Mouse (Mus musculus) stomach, embryonic 14.5 days (tissue): ENCODE data around the gene Dnah14. TPM values are rescaled to one million over a fixed set of nuclear protein-coding genes. Genes with fewer than 3 reads are reported as not detected.

Experiments
- ATAC-seq: fragments of 200-750 bp; cut with Nextera tagmentation; 2 replicates; pipeline ENCODE4 v1.8.0; 2017; ENCODE audit warnings: low read depth, moderate TSS enrichment; ENCODE audit not compliant: insufficient number of reproducible peaks, insufficient read depth, low FRiP score
- H3K27ac ChIP-seq: fragments of 300-500 bp; sonication (generic); 2 replicates; pipeline ENCODE4 v1.5.1; 2014; ENCODE audit warnings: mild to moderate bottlenecking, low read length, moderate library complexity, mixed read lengths
- H3K27me3 ChIP-seq: fragments of 300-500 bp; sonication (generic); 2 replicates; pipeline ENCODE4 v1.6.1; 2014; ENCODE audit warnings: low read length, control low read depth, mixed read lengths; ENCODE audit not compliant: control insufficient read depth, insufficient read depth
- H3K36me3 ChIP-seq: fragments of 300-500 bp; sonication (generic); 2 replicates; pipeline ENCODE4 v1.6.1; 2014; ENCODE audit warnings: mild to moderate bottlenecking, control low read depth, low read length, moderate library complexity, mixed read lengths; ENCODE audit not compliant: control insufficient read depth, insufficient read depth
- H3K4me1 ChIP-seq: fragments of 300-500 bp; sonication (generic); 2 replicates; pipeline ENCODE4 v1.6.1; 2014; ENCODE audit warnings: low read length, control low read depth, mixed read lengths; ENCODE audit not compliant: control insufficient read depth, insufficient read depth
- H3K4me2 ChIP-seq: fragments of 300-500 bp; sonication (generic); replicated peaks from 2 replicates; pipeline ENCODE4 v1.6.1; 2014; ENCODE audit warnings: low read depth, low read length, control low read depth
- H3K4me3 ChIP-seq: fragments of 300-500 bp; sonication (generic); 2 replicates; pipeline ENCODE4 v1.5.1; 2014; ENCODE audit warnings: low read depth, low read length, control low read depth
- H3K9ac ChIP-seq: fragments of 300-500 bp; sonication (generic); replicated peaks from 2 replicates; pipeline ENCODE4 v1.6.1; 2014; ENCODE audit warnings: low read depth, mild to moderate bottlenecking, control low read depth, low read length, moderate library complexity, mixed read lengths
- H3K9me3 ChIP-seq: fragments of 300-500 bp; sonication (generic); 2 replicates; pipeline ENCODE4 v1.6.1; 2016; ENCODE audit warnings: low read depth, low read length, control low read depth; ENCODE audit not compliant: control insufficient read depth
- WGBS: fragments of 180-500 bp; shearing (Covaris S2); extraction: QIAGEN DNeasy Blood & Tissue Kit; methylation state at CpG from one replicate; pipeline ENCODE4 v1.1.7; 2014; 5-methylcytosine and 5-hydroxymethylcytosine counted together
- polyA plus RNA-seq: library from polyadenylated mRNA; unstranded; fragments of >200 nt; fragmentation: Nextera tagmentation; extraction: Ambion mirVana; gene quantifications from 2 replicates; pipeline ENCODE4 v1.2.1, GENCODE M21; 2014

Dnah14 gene
- polyA plus RNA-seq, 1 experiment from 2014 or later = 2.0 TPM

DNA sequence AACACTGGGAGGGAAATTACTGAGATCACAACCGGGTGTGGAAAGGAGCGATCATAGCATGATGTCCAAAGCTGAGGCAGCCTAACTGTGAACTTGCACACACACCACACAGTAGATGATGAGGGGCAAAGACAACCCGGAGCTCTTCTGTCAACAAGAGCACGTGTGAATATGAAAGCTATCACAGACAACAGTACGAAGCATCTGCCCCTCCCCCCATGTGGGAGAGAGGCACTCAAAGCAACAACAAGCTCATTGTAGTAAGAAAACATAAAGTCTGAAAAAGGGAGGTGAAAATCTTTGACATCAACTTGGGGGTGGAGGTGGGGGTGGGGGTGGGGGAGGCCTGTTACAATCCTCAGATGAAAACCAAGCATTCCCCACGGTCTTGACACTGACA, 256.8 kb downstream of the Dnah14 start:
- H3K9ac ChIP-seq = no peak overlapping the region
- no peak overlapping the region for H3K27ac ChIP-seq
- H3K36me3 ChIP-seq = peaks cover 61% of the 10 kb centered on the region
- no peak for ATAC-seq
- H3K9me3 ChIP-seq = no peaks in the 10 kb centered on the region
- H3K4me3 ChIP-seq = no peak overlapping the region
- no peaks in the 10 kb centered on the region for H3K4me1 ChIP-seq
- H3K4me2 ChIP-seq = no peak overlapping the region
- WGBS = 76% methylated on average over 6 of the region's 6 CpGs
- H3K27me3 ChIP-seq = no peaks in the 10 kb centered on the region

DNA sequence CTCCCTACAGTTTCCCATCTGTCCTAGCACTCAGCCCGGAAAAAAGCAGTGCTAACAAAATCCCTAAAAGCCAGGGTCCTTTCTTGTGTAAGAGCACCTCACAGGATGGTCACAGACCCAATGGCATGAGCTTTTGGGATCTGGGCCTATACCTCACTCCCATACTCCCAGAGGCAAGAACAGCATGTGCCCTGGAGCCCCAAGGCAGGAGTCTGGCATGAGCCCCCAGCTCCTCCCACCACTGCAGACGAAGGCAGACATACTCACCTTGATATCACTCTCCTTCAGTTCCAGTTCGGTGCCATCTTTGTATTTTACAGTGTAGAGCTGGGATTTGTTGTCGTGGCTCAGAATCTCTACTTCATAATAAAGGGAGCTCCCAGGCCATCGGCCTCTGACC, 261.8 kb downstream of the Dnah14 start:
- no peak overlapping the region for H3K9ac ChIP-seq
- peaks cover 19% of the 10 kb centered on the region for H3K4me1 ChIP-seq
- H3K4me2 ChIP-seq = no peak overlapping the region
- H3K36me3 ChIP-seq = peaks cover 27% of the 10 kb centered on the region
- H3K4me3 ChIP-seq = no peak overlapping the region
- H3K27ac ChIP-seq = no peak overlapping the region
- no peaks in the 10 kb centered on the region for H3K9me3 ChIP-seq
- WGBS = 85% methylated on average over 5 of the region's 5 CpGs
- no peak for ATAC-seq
- H3K27me3 ChIP-seq = no peaks in the 10 kb centered on the region

DNA sequence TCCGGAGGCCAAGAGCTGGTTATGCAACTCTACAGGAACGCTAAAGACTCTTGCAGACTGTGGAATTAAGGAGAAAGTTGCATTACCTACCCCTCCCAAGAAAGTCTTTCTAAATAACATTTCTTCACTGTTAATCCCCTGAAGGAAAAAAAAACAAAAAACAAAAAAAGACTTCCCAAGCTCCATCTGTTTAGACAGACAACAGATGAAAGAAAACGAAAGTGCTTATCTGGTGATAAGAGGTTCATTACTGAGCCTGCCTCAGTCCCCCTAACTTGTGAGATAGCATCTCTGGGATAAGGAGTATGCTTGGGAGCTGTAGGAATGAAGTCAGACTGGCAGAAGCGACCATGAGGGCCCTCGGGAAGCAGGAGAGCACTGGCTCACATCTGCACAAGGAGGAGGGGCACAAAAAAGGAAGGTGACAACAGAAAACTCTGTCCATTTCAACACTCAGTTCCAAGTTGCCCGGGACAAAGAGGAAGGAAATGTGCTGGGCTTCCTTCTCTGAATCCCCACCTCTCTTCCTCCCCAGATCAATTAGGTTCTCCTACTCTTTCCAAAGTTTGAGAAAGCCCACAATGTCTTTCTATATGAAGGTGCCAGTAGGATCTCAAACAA, 263.5 kb downstream of the Dnah14 start:
- Histone ChIP-seq H3K9me3 (no peaks in the 10 kb centered on the region), H3K9ac (no peak overlapping the region), H3K4me2 (peak overlapping the region; percentile 89), H3K27me3 (no peaks in the 10 kb centered on the region), H3K4me3 (peak overlapping the region; percentile 19; the same call in 1 of the 2 replicates), H3K4me1 (peaks cover 21% of the 10 kb centered on the region), H3K36me3 (peaks cover 21% of the 10 kb centered on the region), H3K27ac (no peak overlapping the region)
- WGBS = 12% methylated on average over 6 of the region's 6 CpGs
- ATAC-seq = no peak

DNA sequence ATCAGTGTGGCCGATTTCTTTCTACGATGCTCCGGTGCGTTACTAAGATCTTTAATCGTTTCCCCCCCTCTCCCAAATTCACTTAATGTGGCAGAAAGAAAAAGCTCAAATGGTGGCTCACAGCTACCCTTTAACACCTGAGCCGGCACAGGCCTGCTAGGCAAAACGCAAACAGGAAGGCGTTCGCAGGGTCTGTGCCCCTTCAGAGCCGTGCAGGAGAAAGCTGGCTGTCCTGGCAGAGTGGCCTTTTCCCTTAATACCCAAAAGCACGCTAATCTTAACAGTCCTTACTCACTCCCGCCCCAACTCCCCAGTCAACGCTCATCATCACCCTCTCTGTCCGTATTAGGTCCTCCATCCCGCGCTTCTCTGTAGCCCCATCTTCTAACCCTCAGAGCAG, 265.0 kb downstream of the Dnah14 start:
- H3K4me2 ChIP-seq = peak overlapping the region; percentile 89
- H3K9ac ChIP-seq = peak overlapping the region; percentile 85
- H3K9me3 ChIP-seq = no peaks in the 10 kb centered on the region
- H3K4me1 ChIP-seq = peaks cover 21% of the 10 kb centered on the region
- WGBS = under 1% methylated on average over 16 of the region's 16 CpGs
- peak overlapping the region; percentile 94 for H3K27ac ChIP-seq
- no peaks in the 10 kb centered on the region for H3K27me3 ChIP-seq
- peak overlapping the region; percentile 90 for H3K4me3 ChIP-seq
- no peak for ATAC-seq
- H3K36me3 ChIP-seq = peaks cover 7% of the 10 kb centered on the region; the same call in 1 of the 2 replicates

DNA sequence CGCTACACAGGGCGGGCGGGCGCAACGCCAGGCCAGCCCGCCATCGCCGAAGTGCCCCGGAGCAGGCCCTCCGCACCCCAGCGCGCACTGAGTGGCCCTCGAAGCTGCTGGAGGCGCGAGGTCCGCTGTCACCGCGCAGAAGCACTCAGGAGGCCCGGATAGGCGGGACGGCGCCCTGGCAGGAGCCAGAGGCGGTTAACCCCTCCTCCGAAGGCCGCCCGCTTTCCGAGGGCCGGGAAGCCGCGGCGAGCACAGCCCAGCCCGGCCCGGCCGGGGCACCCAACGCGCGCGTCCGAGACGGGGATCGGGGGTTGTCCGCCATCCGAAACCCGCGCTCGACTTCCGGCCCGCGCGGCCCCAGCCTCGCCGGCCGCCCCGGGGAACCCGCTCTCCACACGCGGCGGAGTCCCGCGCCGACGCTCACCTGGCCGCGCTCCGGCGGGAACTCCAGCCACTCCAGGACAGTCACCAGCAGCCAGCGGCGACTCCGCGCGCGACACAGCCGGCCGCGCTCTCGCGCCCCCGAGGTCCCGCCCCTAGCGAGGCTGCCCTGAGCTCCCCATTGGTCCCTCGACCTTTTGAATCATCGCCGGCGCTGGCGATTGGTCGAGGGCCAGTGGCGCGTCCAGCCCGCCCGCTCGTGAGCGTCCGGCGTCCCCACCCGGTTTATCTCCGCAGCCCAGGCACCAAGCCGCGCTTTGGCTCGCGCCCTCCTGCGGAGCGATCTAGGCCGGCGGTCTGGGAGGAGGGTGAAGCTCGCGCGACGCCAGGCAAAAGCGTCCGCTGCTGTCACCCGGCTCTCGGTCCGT, 265.7 kb downstream of the Dnah14 start:
- no peaks in the 10 kb centered on the region for H3K27me3 ChIP-seq
- under 1% methylated on average over 106 of the region's 113 CpGs for WGBS
- peaks cover 21% of the 10 kb centered on the region for H3K4me1 ChIP-seq
- H3K9me3 ChIP-seq = no peaks in the 10 kb centered on the region
- H3K4me3 ChIP-seq = peak overlapping the region; percentile 90
- peak overlapping the region; percentile 94 for H3K27ac ChIP-seq
- peak; percentile 98 for ATAC-seq
- H3K9ac ChIP-seq = peak overlapping the region; percentile 85
- H3K4me2 ChIP-seq = peak overlapping the region; percentile 89
- H3K36me3 ChIP-seq = 0 out of 2 replicates have a peak, but pooled peaks cover 4% of the 10 kb centered on the region

DNA sequence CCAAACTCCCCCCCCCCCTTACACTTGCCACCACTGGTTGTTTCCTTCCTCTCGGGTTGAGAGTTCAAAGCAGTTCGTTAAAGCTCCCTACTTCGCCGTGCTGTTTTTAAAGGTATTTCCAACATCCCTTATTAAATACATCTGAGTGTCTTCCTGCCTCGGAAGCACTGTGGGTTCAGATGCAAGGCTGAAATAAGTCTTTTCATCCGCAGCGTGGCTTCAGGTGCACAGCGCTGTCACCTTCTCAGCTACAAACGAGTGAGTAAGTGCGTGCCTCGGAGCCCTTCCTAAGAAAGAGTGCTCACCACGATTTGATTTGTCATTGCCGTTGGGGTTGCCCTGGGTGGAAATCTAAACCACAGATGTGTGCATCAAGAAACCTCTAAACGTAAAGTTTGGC, 266.4 kb downstream of the Dnah14 start, which contains the start of gene Lbr:
Gene Lbr (minus strand): TSS at position 266 of the 400 bp plus-strand sequence.
- no peak for ATAC-seq
- Histone ChIP-seq H3K4me3 (peak within 1 kb of the TSS; percentile 90), H3K27me3 (no peaks in the 10 kb centered on the region), H3K9ac (peak within 1 kb of the TSS; percentile 85), H3K4me2 (peak within 1 kb of the TSS; percentile 89), H3K4me1 (peaks cover 21% of the 10 kb centered on the region), H3K9me3 (no peaks in the 10 kb centered on the region), H3K36me3 (0 out of 2 replicates have a peak, but pooled peaks cover 4% of the 10 kb centered on the region), H3K27ac (peak within 1 kb of the TSS; percentile 94)
- 2% methylated on average over 14 of the region's 14 CpGs for WGBS

DNA sequence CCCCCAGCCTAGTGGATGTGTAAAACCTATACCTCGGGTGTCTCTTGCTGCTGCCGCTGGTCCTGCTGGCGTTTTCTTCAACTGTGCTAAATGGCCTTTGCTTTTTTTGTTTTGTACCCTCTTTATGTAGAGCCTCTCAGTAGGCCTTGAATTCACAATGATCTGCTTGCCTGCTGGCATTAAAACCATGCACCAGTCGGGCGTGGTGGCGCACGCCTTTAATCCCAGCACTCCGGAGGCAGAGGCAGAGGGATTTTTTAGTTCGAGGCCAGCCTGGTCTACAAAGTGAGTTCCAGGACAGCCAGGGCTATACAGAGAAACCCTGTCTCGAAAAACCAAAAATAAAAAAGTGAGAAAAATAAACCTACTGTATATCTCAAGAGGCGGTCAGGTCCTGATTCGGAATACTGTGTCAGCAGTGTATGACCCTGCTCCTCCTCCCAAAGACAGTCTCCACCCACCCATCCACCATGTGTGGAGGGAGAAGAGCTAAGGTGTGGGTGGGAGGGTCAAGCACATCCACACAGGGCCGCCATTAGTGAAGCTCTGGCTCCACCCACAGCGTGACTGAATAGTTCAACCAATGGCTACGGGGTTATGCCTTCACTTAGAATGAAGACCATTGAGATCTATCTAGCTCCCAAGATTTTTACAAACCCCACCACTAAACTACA, 268.7 kb downstream of the Dnah14 start:
- no peak overlapping the region for H3K9ac ChIP-seq
- H3K4me2 ChIP-seq = no peak overlapping the region
- WGBS = 81% methylated on average over 15 of the region's 15 CpGs
- no peaks in the 10 kb centered on the region for H3K9me3 ChIP-seq
- H3K4me1 ChIP-seq = peaks cover 13% of the 10 kb centered on the region; the same call in 1 of the 2 replicates
- H3K27ac ChIP-seq = no peak overlapping the region
- no peak for ATAC-seq
- H3K4me3 ChIP-seq = no peak overlapping the region
- H3K36me3 ChIP-seq = no peaks in the 10 kb centered on the region
- no peaks in the 10 kb centered on the region for H3K27me3 ChIP-seq

DNA sequence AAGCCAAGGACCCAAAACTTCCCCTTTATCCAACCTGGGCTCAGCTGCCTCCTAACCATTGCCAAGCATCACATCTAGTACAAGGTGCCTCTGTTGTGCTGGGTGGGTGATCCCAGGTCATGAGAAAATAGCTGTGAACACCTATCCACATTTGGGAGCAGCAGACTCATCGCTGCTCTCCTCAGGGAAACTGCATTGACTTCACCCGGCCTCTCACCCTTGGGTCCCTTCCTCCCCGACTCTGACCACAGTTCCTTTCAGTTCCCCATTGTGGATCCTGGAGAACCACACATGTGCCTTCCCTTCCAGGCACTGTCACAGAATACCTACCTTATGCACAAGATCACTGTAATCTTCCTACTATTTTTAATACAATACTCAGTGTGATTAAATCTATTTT, 269.4 kb downstream of the Dnah14 start:
- H3K4me1 ChIP-seq = peaks cover 7% of the 10 kb centered on the region; the same call in 1 of the 2 replicates
- H3K9me3 ChIP-seq = no peaks in the 10 kb centered on the region
- H3K36me3 ChIP-seq = no peaks in the 10 kb centered on the region
- H3K4me2 ChIP-seq = no peak overlapping the region
- H3K27me3 ChIP-seq = no peaks in the 10 kb centered on the region
- H3K9ac ChIP-seq = no peak overlapping the region
- H3K4me3 ChIP-seq = no peak overlapping the region
- no peak for ATAC-seq
- H3K27ac ChIP-seq = no peak overlapping the region
- WGBS = 81% methylated on average over 3 of the region's 3 CpGs
